Mouse (Mus musculus) heart, postnatal 0 days (tissue): ENCODE measurements at regions not wholly inside any gene's neighbourhood (a gene's known extent, or its start where the extent isn't known, plus 50 kb on each side); places are given as distances from the start of the nearest gene placed in this dataset.

ENCODE experiments used
- CTCF ChIP-seq: IDR thresholded peaks from 2 replicates; pipeline ENCODE4 v1.5.1; 2016; ENCODE audit warnings: antibody characterized with exemption, control low read depth, low read depth
- EP300 ChIP-seq: IDR thresholded peaks from 2 replicates; pipeline ENCODE4 v1.6.1; 2016; ENCODE audit warnings: antibody characterized with exemption, low read depth

DNA sequence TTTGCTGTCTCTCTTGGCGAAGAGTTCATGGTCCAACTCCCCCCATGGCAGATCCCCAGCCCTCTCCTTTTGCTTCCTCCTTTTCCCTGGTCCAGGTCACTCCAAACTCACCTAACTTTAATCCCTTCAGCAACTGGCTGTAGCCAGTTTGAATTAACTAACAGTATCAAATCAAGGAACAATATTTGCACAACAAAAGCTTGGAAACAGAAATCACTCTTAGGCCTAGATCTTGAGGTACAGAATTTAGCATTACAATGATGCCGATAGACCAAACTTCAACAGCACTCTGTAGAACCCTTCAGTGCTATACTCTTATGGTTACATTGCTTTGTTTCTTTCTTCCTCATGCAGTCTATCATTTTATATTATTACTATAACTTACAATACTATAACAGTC, 472.8 kb upstream of the Robo1 start:
- no peak for TF ChIP-seq CTCF
- no peak for TF ChIP-seq EP300
